Mouse (Mus musculus): ENCODE measurements around the gene Tnip2. TPM values are rescaled to one million over a fixed set of nuclear protein-coding genes. Genes with fewer than 3 reads are reported as not detected.

The Tnip2 gene
- polyA plus RNA-seq, 1 experiment from 2014 or later: 12.9 TPM

- Histone ChIP-seq H3K4me3 (ENCODE audit: low read depth, low read length) (no peak overlapping the region), H3K27ac (ENCODE audit: low read depth) (no peak overlapping the region), H3K27me3 (replicated peaks; ENCODE audit: control insufficient read depth, insufficient read depth, low read length) (no peaks in the 10 kb centered on the region), H3K9me3 (ENCODE audit: control insufficient read depth, low read length) (no peaks in the 10 kb centered on the region), H3K4me1 (replicated peaks; ENCODE audit: control insufficient read depth, insufficient read depth, low read length) (no peaks in the 10 kb centered on the region), H3K4me2 (ENCODE audit: low read length) (no peak overlapping the region), H3K9ac (ENCODE audit: low read length) (no peak overlapping the region), H3K36me3 (ENCODE audit: control insufficient read depth, insufficient read depth, low read length) (no peaks in the 10 kb centered on the region)
- ATAC-seq (replicated peaks; ENCODE audit: low FRiP score, low TSS enrichment, low read depth) (no peak), DNase-seq (ENCODE audit: low spot score) (no peak)
- 73% methylated on average over 9 of the region's 9 CpGs for WGBS
These were observed 5.7 kb upstream of the Tnip2 start for GRCm38 (mm10) chr5:34519389-34519910.

- H3K4me2 ChIP-seq (ENCODE audit: low read length): no peak overlapping the region
- WGBS: 23% methylated on average over 3 of the region's 3 CpGs
These were observed 4.1 kb upstream of the Tnip2 start for GRCm38 (mm10) chr5:34517913-34518312.

GRCm38 (mm10) chr5:34515096-34515495, 1.3 kb upstream of the Tnip2 start:
- Histone ChIP-seq H3K36me3 (ENCODE audit: control insufficient read depth, insufficient read depth, low read length) (no peaks in the 10 kb centered on the region), H3K9me3 (ENCODE audit: control insufficient read depth, low read length) (no peaks in the 10 kb centered on the region), H3K9ac (ENCODE audit: low read length) (no peak overlapping the region), H3K27ac (ENCODE audit: low read depth) (no peak overlapping the region), H3K4me3 (ENCODE audit: low read depth, low read length) (no peak overlapping the region), H3K4me2 (ENCODE audit: low read length) (no peak overlapping the region), H3K4me1 (replicated peaks; ENCODE audit: control insufficient read depth, insufficient read depth, low read length) (peaks cover 5% of the 10 kb centered on the region; the same call in 1 of the 2 replicates), H3K27me3 (replicated peaks; ENCODE audit: control insufficient read depth, insufficient read depth, low read length) (no peaks in the 10 kb centered on the region)
- ATAC-seq (replicated peaks; ENCODE audit: low FRiP score, low TSS enrichment, low read depth): no peak
- DNase-seq (ENCODE audit: low spot score): no peak

More at GRCm38 (mm10) chr5:34517913-34518312, 4.1 kb upstream of the Tnip2 start:
- peaks cover 4% of the 10 kb centered on the region; the same call in 1 of the 2 replicates for H3K4me1 ChIP-seq (replicated peaks; ENCODE audit: control insufficient read depth, insufficient read depth, low read length)
- no peak overlapping the region for H3K27ac ChIP-seq (ENCODE audit: low read depth)
- no peaks in the 10 kb centered on the region for H3K36me3 ChIP-seq (ENCODE audit: control insufficient read depth, insufficient read depth, low read length)
- H3K9ac ChIP-seq (ENCODE audit: low read length): no peak overlapping the region
- ATAC-seq (replicated peaks; ENCODE audit: low FRiP score, low TSS enrichment, low read depth): no peak
- no peaks in the 10 kb centered on the region for H3K9me3 ChIP-seq (ENCODE audit: control insufficient read depth, low read length)
- peak; percentile 89 for DNase-seq (ENCODE audit: low spot score)
- H3K4me3 ChIP-seq (ENCODE audit: low read depth, low read length): no peak overlapping the region
- H3K27me3 ChIP-seq (replicated peaks; ENCODE audit: control insufficient read depth, insufficient read depth, low read length): no peaks in the 10 kb centered on the region

- no peak for DNase-seq (ENCODE audit: low spot score)
- Histone ChIP-seq H3K27me3 (replicated peaks; ENCODE audit: control insufficient read depth, insufficient read depth, low read length) (no peaks in the 10 kb centered on the region), H3K9ac (ENCODE audit: low read length) (peak overlapping the region; percentile 34; the same call in 1 of the 2 replicates), H3K4me1 (replicated peaks; ENCODE audit: control insufficient read depth, insufficient read depth, low read length) (peaks cover 5% of the 10 kb centered on the region; the same call in 1 of the 2 replicates), H3K36me3 (ENCODE audit: control insufficient read depth, insufficient read depth, low read length) (no peaks in the 10 kb centered on the region), H3K4me2 (ENCODE audit: low read length) (peak overlapping the region; percentile 97), H3K9me3 (ENCODE audit: control insufficient read depth, low read length) (no peaks in the 10 kb centered on the region), H3K27ac (ENCODE audit: low read depth) (no peak overlapping the region), H3K4me3 (ENCODE audit: low read depth, low read length) (peak overlapping the region; percentile 72)
- ATAC-seq (replicated peaks; ENCODE audit: low FRiP score, low TSS enrichment, low read depth): no peak; the same call in 1 of the 2 replicates
- WGBS: 16% methylated on average over 7 of the region's 7 CpGs
These were observed 401 bp upstream of the Tnip2 start for GRCm38 (mm10) chr5:34514218-34514566.

- Histone ChIP-seq H3K36me3 (ENCODE audit: control insufficient read depth, insufficient read depth, low read length) (no peaks in the 10 kb centered on the region), H3K9me3 (ENCODE audit: control insufficient read depth, low read length) (no peaks in the 10 kb centered on the region), H3K27ac (ENCODE audit: low read depth) (no peak overlapping the region), H3K4me3 (ENCODE audit: low read depth, low read length) (no peak overlapping the region), H3K4me2 (ENCODE audit: low read length) (no peak overlapping the region), H3K4me1 (replicated peaks; ENCODE audit: control insufficient read depth, insufficient read depth, low read length) (peaks cover 5% of the 10 kb centered on the region; the same call in 1 of the 2 replicates), H3K9ac (ENCODE audit: low read length) (no peak overlapping the region), H3K27me3 (replicated peaks; ENCODE audit: control insufficient read depth, insufficient read depth, low read length) (no peaks in the 10 kb centered on the region)
- WGBS: 83% methylated on average over 3 of the region's 3 CpGs
- ATAC-seq (replicated peaks; ENCODE audit: low FRiP score, low TSS enrichment, low read depth): no peak
- no peak for DNase-seq (ENCODE audit: low spot score)
These were observed 1.3 kb downstream of the Tnip2 start for GRCm38 (mm10) chr5:34512486-34512885.

- DNase-seq (ENCODE audit: low spot score): no peak
- 74% methylated on average over 6 of the region's 6 CpGs for WGBS
- ATAC-seq (replicated peaks; ENCODE audit: low FRiP score, low TSS enrichment, low read depth): no peak
These were observed 11.0 kb downstream of the Tnip2 start for GRCm38 (mm10) chr5:34502821-34503220.

GRCm38 (mm10) chr5:34502411-34502810, 11.4 kb downstream of the Tnip2 start:
- Histone ChIP-seq H3K9me3 (ENCODE audit: control insufficient read depth, low read length) (no peaks in the 10 kb centered on the region), H3K27me3 (replicated peaks; ENCODE audit: control insufficient read depth, insufficient read depth, low read length) (no peaks in the 10 kb centered on the region), H3K4me2 (ENCODE audit: low read length) (no peak overlapping the region), H3K27ac (ENCODE audit: low read depth) (no peak overlapping the region), H3K36me3 (ENCODE audit: control insufficient read depth, insufficient read depth, low read length) (peaks cover 12% of the 10 kb centered on the region; the same call in 1 of the 2 replicates), H3K9ac (ENCODE audit: low read length) (no peak overlapping the region), H3K4me3 (ENCODE audit: low read depth, low read length) (no peak overlapping the region), H3K4me1 (replicated peaks; ENCODE audit: control insufficient read depth, insufficient read depth, low read length) (no peaks in the 10 kb centered on the region)
- DNase-seq (ENCODE audit: low spot score) (no peak), ATAC-seq (replicated peaks; ENCODE audit: low FRiP score, low TSS enrichment, low read depth) (no peak)
- 85% methylated on average over 1 of the region's 1 CpGs for WGBS

More at GRCm38 (mm10) chr5:34502821-34503220, 11.0 kb downstream of the Tnip2 start:
- Histone ChIP-seq H3K4me1 (replicated peaks; ENCODE audit: control insufficient read depth, insufficient read depth, low read length) (no peaks in the 10 kb centered on the region), H3K4me3 (ENCODE audit: low read depth, low read length) (no peak overlapping the region), H3K9ac (ENCODE audit: low read length) (no peak overlapping the region), H3K27me3 (replicated peaks; ENCODE audit: control insufficient read depth, insufficient read depth, low read length) (no peaks in the 10 kb centered on the region), H3K36me3 (ENCODE audit: control insufficient read depth, insufficient read depth, low read length) (peaks cover 12% of the 10 kb centered on the region; the same call in 1 of the 2 replicates), H3K9me3 (ENCODE audit: control insufficient read depth, low read length) (no peaks in the 10 kb centered on the region), H3K4me2 (ENCODE audit: low read length) (no peak overlapping the region), H3K27ac (ENCODE audit: low read depth) (no peak overlapping the region)

- Histone ChIP-seq H3K4me1 (replicated peaks; ENCODE audit: control insufficient read depth, insufficient read depth, low read length) (no peaks in the 10 kb centered on the region), H3K9me3 (ENCODE audit: control insufficient read depth, low read length) (no peaks in the 10 kb centered on the region), H3K36me3 (ENCODE audit: control insufficient read depth, insufficient read depth, low read length) (peaks cover 12% of the 10 kb centered on the region; the same call in 1 of the 2 replicates), H3K27ac (ENCODE audit: low read depth) (no peak overlapping the region), H3K9ac (ENCODE audit: low read length) (no peak overlapping the region), H3K27me3 (replicated peaks; ENCODE audit: control insufficient read depth, insufficient read depth, low read length) (no peaks in the 10 kb centered on the region), H3K4me3 (ENCODE audit: low read depth, low read length) (no peak overlapping the region), H3K4me2 (ENCODE audit: low read length) (no peak overlapping the region)
- DNase-seq (ENCODE audit: low spot score) (peak; percentile 16), ATAC-seq (replicated peaks; ENCODE audit: low FRiP score, low TSS enrichment, low read depth) (no peak)
- 76% methylated on average over 3 of the region's 3 CpGs for WGBS
These were observed 12.2 kb downstream of the Tnip2 start for GRCm38 (mm10) chr5:34501588-34501987.

- no peak for ATAC-seq (replicated peaks; ENCODE audit: low FRiP score, low TSS enrichment, low read depth)
- Histone ChIP-seq H3K36me3 (ENCODE audit: control insufficient read depth, insufficient read depth, low read length) (peaks cover 12% of the 10 kb centered on the region; the same call in 1 of the 2 replicates), H3K9me3 (ENCODE audit: control insufficient read depth, low read length) (no peaks in the 10 kb centered on the region), H3K4me1 (replicated peaks; ENCODE audit: control insufficient read depth, insufficient read depth, low read length) (no peaks in the 10 kb centered on the region), H3K27me3 (replicated peaks; ENCODE audit: control insufficient read depth, insufficient read depth, low read length) (no peaks in the 10 kb centered on the region), H3K4me3 (ENCODE audit: low read depth, low read length) (no peak overlapping the region), H3K4me2 (ENCODE audit: low read length) (no peak overlapping the region), H3K27ac (ENCODE audit: low read depth) (no peak overlapping the region), H3K9ac (ENCODE audit: low read length) (no peak overlapping the region)
- DNase-seq (ENCODE audit: low spot score): peak; percentile 47
- WGBS: 69% methylated on average over 5 of the region's 5 CpGs
These were observed 12.9 kb downstream of the Tnip2 start for GRCm38 (mm10) chr5:34500886-34501285.
